Mouse (Mus musculus) neutrophil, adult 59 days (primary cell): ENCODE results near the gene Ndufb5. TPM values are rescaled to one million over a fixed set of nuclear protein-coding genes. Genes with fewer than 3 reads are reported as not detected.

Experiments used
- total RNA-seq, 2 experiments: library from RNA; stranded (reverse); gene quantifications; 1 replicate in 1 of 2; 2 replicates in 1 of 2; pipeline ENCODE4 v1.2.4; 2023

Ndufb5 gene
- 10 to 100 TPM; 51.2 to 69.0 TPM for total RNA-seq

DNA sequence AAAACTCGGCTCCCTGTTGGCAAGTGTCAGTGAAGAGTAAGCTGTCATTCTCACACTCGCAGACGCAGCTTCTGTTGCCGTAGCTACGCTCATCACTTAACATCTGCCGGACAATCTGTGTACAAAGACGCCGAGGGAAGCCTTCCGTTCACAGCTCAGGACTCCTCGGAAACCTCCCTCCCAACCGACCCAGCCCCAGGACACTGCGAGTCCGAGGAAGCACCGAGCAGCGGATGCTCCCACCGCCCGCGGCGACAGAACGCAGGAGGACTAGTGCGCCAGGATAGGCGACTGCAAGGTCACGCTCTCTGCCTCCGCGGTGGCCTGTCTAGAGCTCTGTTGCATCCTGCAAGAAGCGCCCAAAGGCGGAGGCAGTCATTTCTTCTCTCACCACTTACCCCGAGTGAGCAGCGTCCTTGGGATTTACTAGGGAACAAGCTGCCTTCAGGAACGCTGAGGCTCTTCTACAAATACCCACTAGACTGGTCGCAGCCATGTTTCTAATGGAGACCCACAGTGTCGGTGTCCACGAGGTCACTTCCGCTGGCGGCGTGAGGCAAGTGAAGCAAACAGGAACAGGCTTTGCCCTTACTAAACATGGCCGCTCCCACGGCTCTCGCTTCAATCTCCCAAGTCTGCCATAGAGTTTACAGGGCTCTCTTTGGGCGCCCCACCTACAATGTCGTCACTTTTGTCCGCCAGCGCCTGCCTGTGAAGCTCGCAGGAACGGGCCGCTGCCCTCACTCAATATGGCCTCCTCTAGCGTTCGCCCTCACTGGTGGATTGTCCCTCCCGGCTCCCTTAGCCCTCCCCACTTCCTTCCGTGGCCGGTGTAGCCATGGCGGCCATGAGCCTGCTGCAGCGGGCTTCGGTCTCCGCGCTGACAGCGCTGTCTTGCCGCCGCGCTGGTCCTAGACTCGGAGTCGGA, at the start of gene Ndufb5:
Gene Ndufb5 (plus strand): TSS at position 747 of the 928 bp plus-strand sequence.

DNA sequence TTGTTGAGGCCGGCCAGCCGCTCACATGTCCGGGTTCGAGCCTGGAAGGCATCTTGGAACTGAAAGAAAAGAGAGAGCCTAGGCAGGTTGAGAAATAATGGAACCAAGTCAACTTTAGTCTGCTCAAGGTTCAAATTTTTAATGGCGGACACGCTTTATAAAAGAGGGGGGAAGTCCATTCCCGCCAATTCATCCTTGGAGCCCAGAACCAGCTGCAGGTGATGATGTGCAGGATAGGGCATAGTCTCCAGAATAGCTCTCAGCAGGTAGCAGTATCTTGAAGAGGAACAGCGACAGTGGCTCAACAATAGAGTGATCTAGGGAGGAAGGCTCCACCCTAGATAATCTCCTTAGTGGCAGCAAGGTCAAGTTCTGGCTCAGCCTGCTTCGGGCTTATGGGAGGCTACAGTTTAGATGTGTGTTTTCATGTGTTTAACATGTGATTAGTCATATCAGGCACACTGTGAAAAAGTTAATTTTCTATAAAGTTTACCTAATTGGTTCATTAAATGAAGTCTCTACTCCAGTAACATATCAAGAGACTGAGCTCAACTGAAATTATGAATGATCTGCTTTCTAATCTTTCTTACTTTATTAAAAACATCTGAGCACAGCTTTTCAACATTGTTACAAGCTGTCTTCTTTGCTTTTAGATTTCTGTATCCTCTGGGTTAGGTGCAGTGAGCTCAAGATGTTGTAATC, 31.0 kb upstream of the Ndufb5 start, which contains the start of gene Actl6a:
Gene Actl6a (plus strand): TSS at position 652 of the 702 bp plus-strand sequence.

DNA sequence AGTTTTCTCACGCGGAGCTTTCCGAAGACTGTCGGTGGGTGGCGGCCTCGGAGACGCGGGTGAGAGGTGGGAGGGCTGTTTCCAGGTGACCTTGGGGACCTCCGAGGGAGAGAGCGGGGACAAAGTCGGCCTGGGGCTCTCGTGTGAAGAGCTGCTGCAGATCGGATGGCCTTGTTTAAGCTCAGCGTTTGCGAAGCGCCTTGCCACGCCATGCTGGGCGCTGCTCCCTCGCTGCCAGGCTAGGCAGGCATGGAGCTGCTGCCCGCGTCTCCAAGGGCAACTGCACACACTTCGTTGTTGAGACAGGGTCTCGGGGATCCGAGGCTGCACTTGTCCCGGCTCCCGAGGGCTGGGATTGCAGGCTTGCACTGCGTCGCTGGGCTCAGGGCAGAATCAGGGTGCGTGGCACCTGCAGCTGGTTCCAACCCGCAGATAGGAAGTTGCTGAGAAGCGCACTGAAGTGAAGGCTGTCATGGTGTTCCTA, 424 bp downstream of the Ndufb5 start, which contains the start of gene Mrpl47:
Gene Mrpl47 (minus strand): TSS at position 434 of the 484 bp plus-strand sequence.

Other genes with a start within 250 kb of the Ndufb5 start
- not detected for gene Kcnmb3, start 244.8 kb upstream of the Ndufb5 start, total RNA-seq
- 10 to 100 TPM; 13.7 to 20.0 TPM for gene Zfp639, start 226.7 kb upstream of the Ndufb5 start, total RNA-seq
- 10 to 100 TPM; 22.4 to 24.2 TPM for gene Mfn1, start 207.5 kb upstream of the Ndufb5 start, total RNA-seq
- 10 to 100 TPM; 12.0 to 13.6 TPM for gene Gnb4, start 120.4 kb upstream of the Ndufb5 start, total RNA-seq
- gene Actl6a, start 30.7 kb upstream of the Ndufb5 start, total RNA-seq = 10 to 100 TPM; 35.4 to 40.9 TPM
- gene Mrpl47, start 615 bp downstream of the Ndufb5 start, total RNA-seq = 1 to 10 TPM; 3.9 to 7.5 TPM
- not detected for gene Usp13, start 80.6 kb downstream of the Ndufb5 start, total RNA-seq